Mouse (Mus musculus) G1E (cell line): ENCODE measurements at regions not wholly inside any gene's neighbourhood (a gene's known extent, or its start where the extent isn't known, plus 50 kb on each side); places are given as distances from the start of the nearest gene placed in this dataset.

Source experiments
- ATAC-seq: 2 replicates; pipeline ENCODE4 v1.8.0; 2016; ENCODE audit warnings: mild to moderate bottlenecking; ENCODE audit not compliant: insufficient number of reproducible peaks, poor library complexity, low FRiP score, severe bottlenecking; ENCODE audit errors: extremely low read depth
- DNase-seq: peaks from one replicate; pipeline ENCODE4 v3.0.0; 2012; ENCODE audit warnings: low spot score
- H3K27me3 ChIP-seq: 2 replicates; pipeline ENCODE4 v1.6.1; 2012; ENCODE audit warnings: mild to moderate bottlenecking, low read length, inconsistent platforms; ENCODE audit not compliant: insufficient read depth
- H3K36me3 ChIP-seq: replicated peaks from 2 replicates; pipeline ENCODE3; 2012; ENCODE audit warnings: mild to moderate bottlenecking, inconsistent platforms
- H3K4me1 ChIP-seq: 2 replicates; pipeline ENCODE4 v1.6.1; 2012; ENCODE audit warnings: low read depth, low read length, inconsistent platforms, mixed read lengths; ENCODE audit not compliant: insufficient read depth
- H3K4me3 ChIP-seq: 2 replicates; pipeline ENCODE4 v1.5.1; 2012; ENCODE audit warnings: low read depth, mild to moderate bottlenecking, inconsistent platforms, low read length, moderate library complexity, mixed read lengths
- H3K9me3 ChIP-seq: replicated peaks from 2 replicates; pipeline ENCODE4 v1.6.1; 2012; ENCODE audit warnings: inconsistent platforms
- CTCF ChIP-seq: IDR thresholded peaks from 2 replicates; pipeline ENCODE4 v1.5.1; 2012; ENCODE audit warnings: low read depth, low read length, inconsistent platforms, mixed read lengths
- GATA1 ChIP-seq: IDR thresholded peaks from 2 replicates; pipeline ENCODE4 v1.6.1; 2012; ENCODE audit warnings: borderline replicate concordance, low read length, inconsistent platforms, mixed read lengths
- GATA2 ChIP-seq: IDR thresholded peaks from 2 replicates; pipeline ENCODE4 v1.6.1; 2012; ENCODE audit warnings: low read depth, low read length, inconsistent platforms, borderline replicate concordance
- POLR2AphosphoS5 ChIP-seq: IDR thresholded peaks from 2 replicates; pipeline ENCODE4 v1.6.1; 2012; ENCODE audit warnings: low read depth, low read length, inconsistent platforms; ENCODE audit not compliant: insufficient replicate concordance
- TAL1 ChIP-seq: conservative IDR thresholded peaks from 2 replicates; pipeline ENCODE4 v1.6.1; 2012; ENCODE audit warnings: low read depth, low read length, inconsistent platforms, mixed read lengths

- no peaks in the 10 kb centered on the region for H3K36me3 ChIP-seq
- peaks cover 15% of the 10 kb centered on the region for H3K27me3 ChIP-seq
- H3K9me3 ChIP-seq: no peaks in the 10 kb centered on the region
- H3K4me3 ChIP-seq: no peak overlapping the region
- peaks cover 2% of the 10 kb centered on the region for H3K4me1 ChIP-seq
- no peak for ATAC-seq
- TF ChIP-seq GATA2 (no peak), POLR2AphosphoS5 (no peak), CTCF (no peak), TAL1 (no peak), GATA1 (no peak)
- DNase-seq: no peak
Observed at GRCm38 (mm10) chr12:17489971-17490370, 54.6 kb upstream of the Odc1 start.

DNA sequence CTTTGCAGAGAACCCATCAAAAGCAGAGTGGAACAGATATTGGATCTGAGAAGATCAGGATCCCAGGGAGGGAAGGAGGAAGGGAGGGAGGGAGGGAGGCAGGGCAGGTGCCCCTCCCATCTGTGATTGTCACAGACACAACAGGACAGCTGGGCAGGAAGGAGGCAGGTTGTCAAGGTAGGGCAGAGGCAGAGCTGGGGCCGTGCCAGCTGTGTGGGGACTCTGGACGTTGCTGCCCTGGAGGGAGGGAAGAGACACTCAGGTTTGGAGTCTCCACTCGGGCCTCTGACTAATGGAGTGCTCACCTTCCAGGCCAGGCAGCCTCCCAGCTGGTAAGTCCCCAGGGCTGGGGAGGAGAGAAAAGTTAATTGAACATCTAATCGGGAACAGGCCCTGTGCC lies 52.0 kb upstream of the Odc1 start:
- no peak for DNase-seq
- H3K36me3 ChIP-seq: no peaks in the 10 kb centered on the region
- no peak for ATAC-seq
- no peaks in the 10 kb centered on the region for H3K9me3 ChIP-seq
- no peaks in the 10 kb centered on the region for H3K4me1 ChIP-seq
- H3K4me3 ChIP-seq: no peak overlapping the region
- TF ChIP-seq POLR2AphosphoS5: no peak
- no peak for TF ChIP-seq GATA2
- H3K27me3 ChIP-seq: peaks cover 19% of the 10 kb centered on the region

DNA sequence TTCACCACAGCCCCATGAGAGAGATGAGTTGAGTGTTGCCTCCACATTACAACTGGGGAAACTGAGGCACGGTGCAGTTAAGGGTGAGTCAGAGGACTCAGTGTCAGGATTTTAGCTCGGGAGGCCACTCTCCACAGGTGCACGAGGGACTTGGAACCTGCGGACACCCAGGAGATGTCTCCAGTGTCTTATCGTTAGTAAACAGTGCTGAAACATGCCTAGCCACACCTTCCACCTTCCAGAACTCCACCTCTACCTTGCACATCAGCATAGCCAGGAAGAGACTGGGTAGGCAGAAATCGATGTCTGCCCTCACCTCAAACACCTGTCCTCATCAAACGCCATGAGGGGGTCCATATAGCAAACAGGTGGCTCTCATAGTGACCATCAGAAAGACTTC lies 51.5 kb upstream of the Odc1 start:
- no peak for ATAC-seq
- TF ChIP-seq GATA1 (no peak), TAL1 (no peak), CTCF (no peak), POLR2AphosphoS5 (no peak), GATA2 (no peak)
- Histone ChIP-seq H3K9me3 (no peaks in the 10 kb centered on the region), H3K36me3 (no peaks in the 10 kb centered on the region), H3K4me1 (no peaks in the 10 kb centered on the region), H3K27me3 (peaks cover 19% of the 10 kb centered on the region), H3K4me3 (no peak overlapping the region)
- no peak for DNase-seq

DNA sequence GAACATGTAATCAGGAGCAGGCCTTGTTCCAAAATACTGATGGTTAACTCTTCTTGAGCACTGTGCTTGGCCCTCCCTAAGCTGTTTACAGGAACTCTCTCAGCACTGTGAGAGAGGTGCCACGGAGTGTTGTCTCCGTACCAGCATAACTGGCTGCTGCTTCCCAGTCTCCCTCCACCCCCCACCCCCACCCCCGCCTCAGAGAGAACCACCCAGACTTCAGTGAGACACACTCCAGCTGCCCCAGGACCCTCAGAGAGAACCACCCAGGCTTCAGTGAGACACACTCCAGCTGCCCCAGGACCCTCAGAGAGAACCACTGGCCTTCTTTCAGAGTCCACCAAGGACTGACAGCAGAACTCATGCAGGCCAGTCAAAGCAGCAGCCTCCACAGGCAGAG lies 50.8 kb upstream of the Odc1 start:
- DNase-seq: no peak
- Histone ChIP-seq H3K4me1 (no peaks in the 10 kb centered on the region), H3K27me3 (peaks cover 19% of the 10 kb centered on the region), H3K36me3 (no peaks in the 10 kb centered on the region), H3K9me3 (no peaks in the 10 kb centered on the region), H3K4me3 (no peak overlapping the region)
- TF ChIP-seq GATA1 (no peak), TAL1 (no peak), POLR2AphosphoS5 (no peak), CTCF (no peak), GATA2 (no peak)
- no peak for ATAC-seq
